Mouse (Mus musculus): ENCODE data around the gene Adra1d.

- TF ChIP-seq CTCF (IDR thresholded peaks at IDR 0.05; ENCODE audit: extremely low read depth, insufficient read length, insufficient replicate concordance, low read depth, low read length) (no peak), POLR2A (IDR thresholded peaks at IDR 0.05; ENCODE audit: low read depth, low read length) (no peak)
Observed at GRCm38 (mm10) chr2:131496125-131496820, 65.8 kb downstream of the Adra1d start.

Data from small intestine, adult 2 months (tissue).